Mouse (Mus musculus) right cerebral cortex, postnatal 25 days (tissue): ENCODE data around the gene Frem3.

ENCODE experiments used
- DNase-seq: peaks from one replicate; pipeline ENCODE4 v3.0.0; 2022

Frem3 gene

DNA sequence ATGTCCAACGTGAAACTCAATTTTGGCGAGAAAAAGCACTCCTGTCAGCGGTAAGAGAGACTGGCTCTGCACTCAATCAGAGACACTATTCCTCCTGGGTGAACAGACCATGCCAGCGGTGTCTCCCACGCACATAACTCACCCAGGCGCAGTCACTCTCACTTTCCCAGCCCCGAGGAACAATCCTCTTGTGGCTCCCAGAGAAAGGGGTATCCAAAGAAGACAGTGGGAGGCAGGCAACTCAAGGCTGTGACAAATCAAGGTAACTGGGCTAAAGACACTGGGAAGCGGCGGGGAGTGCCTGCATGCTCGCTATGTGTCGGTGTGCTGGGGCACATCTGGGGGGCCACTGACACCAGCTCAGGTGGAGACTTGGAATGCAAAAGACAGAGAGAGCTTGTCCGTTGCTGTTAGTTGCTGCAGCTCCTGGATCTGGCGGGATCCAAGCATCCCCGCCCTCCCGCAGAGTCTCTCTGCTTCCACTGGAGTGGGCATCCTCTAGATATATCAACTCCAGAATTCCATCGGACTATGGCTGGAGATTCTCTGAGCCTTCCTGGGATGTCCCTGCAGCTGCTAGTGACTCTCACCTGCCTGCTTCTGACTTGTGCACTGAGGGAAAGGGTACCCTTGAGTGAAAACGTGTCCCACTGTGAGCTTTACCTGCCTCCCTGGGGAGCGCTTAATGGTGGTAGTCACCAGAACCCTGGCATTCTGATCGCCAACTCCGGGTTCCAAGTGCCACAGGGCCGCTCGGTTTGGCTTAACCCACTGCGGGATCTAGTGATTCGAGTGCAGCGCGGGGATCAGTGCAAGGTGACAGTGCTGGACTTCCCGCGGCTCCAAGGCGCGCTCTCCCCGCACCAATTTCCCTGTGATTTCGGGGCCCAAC lies at the start of gene Frem3:
Gene Frem3 (plus strand): TSS at position 532 of the 892 bp plus-strand sequence.
- DNase-seq, result peak; percentile 10

DNA sequence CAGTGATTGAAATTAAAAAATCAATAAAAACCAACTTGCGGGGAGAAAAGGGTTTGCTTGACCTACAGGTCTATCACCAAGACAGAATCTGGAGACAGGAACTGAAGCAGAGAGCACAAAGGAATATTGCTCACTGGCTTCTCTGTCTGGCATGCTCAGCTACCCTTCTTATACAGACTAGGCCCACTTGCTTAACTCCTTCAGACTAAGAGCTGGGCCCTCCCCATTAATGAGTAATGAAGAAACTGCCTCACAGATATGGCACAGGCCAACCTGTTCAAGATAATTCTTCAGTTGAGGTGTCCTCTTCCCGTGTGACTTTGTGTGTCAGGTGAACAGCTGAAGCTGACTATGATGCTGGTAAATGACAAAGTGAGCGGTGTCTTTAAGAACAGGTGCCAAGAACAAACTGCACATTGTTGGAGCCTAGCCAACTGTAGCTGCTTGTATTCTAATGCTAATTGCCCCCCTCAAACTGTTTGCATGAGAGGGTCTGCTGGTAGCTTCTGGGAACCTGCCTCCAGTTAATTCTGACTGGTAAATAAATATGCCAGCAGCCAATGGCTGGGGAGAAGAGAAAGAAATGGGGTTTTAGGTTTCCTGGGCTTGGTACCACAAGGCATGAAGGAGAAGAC lies 46.6 kb upstream of the Frem3 start:
- no peak for DNase-seq

DNA sequence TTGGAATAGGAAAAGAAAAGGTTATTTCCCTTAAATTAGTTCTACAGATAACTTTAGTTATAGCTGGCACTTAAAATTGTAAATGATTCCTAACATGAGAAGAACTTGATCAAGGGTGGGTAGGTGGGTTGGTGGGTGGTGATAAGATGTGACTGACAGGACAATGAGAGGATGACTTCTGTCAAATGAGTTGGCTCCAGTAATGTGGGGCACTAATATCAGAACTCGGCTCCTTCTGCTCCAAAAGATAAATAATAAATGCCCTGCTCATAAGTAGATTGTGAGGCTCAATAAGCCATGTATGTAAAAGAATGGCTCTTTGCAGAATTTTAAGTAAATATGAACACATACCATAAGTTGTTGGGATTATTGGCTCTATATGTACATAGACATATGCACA lies 43.4 kb upstream of the Frem3 start:
- DNase-seq, result no peak

DNA sequence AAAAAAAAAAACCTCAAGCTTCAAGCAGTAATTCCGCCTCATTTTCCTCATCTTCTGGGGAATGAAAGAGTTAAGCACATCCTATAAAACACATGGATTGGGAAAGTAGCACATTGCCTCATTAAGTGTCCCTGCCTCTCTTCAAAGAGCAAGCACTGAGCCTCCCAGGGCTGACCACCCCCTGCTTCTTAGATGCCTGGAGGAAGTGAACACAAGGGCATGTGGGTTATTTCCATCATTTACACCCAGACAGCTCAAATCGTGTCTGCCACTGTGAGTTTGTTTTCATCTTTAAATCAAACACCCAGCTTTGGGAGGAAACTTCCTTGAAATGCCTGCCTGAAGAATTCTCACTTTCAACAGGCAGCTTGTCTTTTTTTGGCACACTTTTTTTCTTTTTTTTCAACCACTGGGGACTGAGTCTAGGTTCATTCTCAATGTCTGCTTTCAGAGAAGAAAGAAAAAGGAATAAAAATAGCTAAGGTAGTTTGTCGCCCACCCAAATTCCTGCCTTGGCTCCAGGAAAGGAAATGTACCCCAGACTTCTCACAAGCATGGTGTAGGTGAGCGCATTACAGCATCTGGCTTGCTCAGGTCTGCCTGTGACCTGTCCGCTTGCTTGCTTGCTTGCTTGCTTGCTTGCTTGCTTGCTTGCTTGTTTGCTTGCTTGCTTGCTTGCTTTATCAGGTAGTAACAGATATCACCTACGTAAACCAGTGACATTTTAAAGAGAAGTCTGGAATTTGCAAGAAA lies 42.5 kb upstream of the Frem3 start:
- DNase-seq, result no peak

DNA sequence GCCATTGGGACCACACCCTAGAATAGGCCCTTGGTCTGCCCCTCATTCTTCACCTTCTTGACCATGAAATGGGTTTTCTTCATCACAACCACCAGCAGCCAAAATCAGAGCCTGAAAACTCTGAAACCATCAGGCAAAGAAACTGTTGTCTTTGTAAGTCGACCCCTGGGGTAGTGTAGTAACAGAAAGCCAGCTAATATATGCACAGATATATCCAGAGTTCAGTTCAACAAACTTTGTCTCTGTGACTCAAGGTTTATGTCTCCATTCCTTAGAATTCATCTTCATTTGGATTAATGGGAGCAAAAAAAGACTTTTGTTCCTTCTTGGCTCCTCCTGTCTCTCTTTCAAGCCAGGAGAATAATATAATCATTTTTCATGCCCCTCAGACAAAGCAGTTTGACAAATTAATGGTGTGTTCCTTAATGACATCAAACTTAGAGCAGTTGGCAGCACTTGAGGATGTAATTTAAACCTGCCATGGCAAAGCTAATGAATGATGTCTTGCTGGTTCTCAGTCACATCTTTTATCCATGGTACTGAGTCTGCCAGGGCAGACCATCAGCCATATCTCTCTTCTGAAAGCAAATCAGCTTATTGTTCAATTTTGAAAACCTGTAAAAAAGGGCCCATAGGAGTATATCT lies 38.3 kb upstream of the Frem3 start:
- DNase-seq, result no peak

DNA sequence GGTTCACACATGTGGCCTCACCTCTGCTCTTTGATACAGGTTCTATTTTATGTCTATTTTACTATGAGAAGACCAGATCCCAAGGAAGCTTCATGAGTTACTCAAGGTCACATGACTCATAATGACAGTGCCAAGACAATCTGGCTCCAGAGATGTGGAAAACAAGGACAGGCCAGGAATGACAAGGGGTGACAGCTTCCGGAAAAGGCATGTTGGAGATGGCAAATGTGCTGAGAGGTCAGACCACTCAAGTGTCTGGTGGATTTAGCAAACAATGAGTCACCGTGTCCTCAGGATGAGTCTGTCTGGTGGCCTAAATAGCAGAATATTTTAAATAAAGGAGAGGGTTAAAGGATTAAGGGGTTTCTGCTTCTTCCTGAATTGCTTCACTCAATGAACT lies 33.8 kb upstream of the Frem3 start:
- no peak for DNase-seq

DNA sequence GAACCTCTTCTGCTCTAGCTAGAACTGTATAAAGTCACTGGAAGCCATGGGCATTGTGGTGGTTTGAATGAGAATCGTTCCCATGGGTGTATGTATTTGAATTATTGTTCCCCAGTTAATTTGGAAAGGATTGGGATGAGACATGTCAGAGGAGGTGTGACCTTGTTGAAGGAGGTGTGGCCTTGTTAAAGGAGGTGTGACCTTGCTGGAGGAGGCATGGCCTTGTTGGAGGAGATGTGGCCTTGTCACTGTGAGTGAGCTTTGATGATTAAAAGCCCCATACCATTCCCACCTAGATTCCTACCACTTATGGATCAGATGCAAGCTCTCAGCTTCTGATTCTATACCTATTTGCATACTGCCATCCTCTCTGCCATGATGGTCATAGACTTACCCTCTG lies 31.8 kb upstream of the Frem3 start:
- no peak for DNase-seq

DNA sequence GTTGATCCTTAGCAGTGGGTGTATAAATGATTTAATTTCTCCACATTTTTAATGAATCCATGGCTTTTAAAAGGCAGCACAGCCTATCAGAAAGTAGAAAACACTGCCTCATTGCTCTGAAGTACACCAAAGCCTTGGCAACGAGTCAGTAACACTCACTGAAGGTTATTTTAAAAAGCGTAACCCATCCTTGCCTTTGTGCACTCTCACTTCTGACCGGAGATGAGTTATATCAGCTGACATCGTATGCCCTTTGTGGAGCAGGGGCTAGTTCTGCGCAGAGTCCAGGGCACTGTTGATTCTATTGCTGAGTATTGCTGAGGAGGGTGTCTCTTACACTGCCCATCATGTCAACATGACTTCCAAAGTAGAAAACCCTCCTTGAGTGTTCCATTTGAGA lies 18.3 kb upstream of the Frem3 start:
- no peak for DNase-seq

DNA sequence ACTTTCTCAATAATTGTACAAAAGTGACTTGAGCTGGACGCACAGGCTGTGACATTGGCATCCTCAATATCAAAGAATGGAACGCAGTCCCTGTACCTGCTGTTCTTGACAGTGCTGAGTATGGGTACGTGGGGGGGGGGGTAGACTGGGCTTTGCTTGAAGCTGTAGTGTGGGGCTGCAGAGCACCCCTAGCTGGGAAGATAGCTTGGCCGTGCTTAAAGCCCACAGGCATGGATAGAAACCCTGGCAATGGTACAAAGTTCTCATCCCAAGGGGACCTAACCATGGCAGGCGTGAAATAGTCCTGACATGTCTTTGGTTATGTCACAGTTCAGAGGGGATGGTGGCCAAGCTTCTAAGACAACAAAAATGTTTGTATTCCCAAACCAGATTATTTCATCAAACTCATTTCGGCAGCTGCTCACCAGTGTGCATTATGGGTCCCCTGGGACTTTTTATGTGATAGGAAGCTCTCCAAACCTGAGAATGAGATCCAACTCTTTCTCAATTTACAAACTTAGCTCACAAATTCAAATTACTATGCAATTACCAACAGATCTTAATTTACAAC lies 10.2 kb upstream of the Frem3 start:
- DNase-seq, result no peak

DNA sequence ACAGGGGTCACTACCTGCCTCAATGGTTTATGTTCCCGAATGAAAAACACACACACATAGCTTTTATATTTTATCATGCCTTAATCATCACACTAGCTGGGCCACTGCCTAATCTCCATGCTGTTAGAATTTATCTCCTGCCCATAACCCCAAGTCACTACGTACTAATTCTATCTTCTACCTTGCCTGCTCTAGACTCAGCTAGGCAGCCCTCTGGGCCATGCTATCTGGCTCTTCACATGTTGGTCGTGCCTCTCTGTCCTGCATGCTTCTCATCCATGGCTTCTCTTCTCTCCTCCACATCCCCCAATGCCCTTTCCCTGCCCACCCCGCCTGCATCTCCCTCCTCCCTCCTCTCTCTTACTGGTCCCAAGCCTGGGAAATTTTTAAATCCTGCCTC lies 9.0 kb upstream of the Frem3 start:
- no peak for DNase-seq

DNA sequence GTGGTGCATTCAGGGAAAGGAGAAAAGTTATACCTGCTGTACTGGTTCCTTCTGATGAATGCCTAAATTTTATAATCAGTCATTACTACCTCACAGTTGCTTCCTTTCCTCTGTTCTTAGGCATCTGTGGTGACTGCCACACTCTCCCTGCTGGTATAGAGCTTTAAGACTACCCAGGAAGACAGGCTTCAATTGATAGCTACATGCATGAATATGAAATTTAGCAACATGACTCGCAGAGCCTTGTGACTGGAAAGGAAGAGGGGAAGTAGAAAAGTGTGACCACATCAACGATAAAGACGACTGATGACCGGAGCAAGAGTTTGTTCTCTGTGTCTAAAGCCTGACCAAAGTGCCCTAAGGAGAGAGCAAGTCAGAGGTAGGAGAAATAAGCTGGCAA lies 3.8 kb upstream of the Frem3 start:
- DNase-seq, result no peak

DNA sequence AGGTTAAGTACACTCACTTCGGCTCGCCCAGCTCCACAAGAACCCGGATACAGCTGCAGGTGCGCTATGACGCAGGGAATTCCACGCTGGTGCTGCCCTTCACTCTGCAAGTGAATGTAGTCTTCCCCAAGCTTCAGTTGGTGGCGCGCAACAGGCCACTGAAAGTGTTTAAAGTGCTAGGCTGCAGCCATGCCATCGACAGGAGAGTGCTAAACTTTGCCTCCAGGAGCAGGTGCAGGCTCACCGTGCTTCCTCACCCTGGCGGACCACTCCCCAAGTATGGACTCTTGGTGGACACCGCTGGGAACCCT lies 516 bp downstream of the Frem3 start:
- peak; percentile 6 for DNase-seq

DNA sequence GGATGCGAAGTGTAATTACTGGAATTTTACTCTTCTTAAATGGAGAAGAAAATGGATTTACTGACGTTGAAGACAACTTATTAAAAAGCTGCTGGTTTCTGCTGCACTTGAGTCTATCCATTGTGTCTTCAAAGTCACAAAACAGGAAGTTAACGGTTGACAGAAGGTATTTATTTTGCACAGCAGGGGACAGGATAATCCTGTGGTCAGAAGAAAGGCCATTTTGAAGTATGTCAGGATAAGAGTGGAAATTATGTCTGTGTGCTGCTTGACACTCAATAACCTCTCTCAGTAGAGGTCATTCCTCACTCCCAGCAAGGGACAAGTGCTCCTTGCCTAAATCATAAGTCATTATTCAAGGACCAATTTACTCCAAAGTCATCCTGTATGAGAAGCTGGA lies 8.9 kb downstream of the Frem3 start:
- DNase-seq, result no peak

DNA sequence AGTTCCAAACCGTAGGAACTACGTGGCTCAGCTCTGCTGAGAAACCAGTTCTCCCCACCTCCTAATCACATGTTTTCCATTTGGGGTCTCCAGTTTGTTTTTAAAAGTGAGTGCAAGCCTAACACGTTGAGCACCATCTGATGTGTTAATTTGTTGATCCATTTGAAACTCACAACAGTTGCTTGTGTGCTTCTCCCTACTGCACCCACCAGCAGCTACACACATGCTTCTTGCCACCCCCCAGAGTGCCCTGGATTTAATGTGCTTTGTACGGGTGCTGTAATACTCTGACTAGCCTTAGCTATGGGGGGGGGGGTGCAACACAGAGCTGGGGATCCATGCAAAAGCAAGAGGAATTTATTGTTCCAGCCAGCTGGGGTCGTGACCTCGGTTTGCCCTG lies 36.5 kb downstream of the Frem3 start:
- DNase-seq, result no peak

DNA sequence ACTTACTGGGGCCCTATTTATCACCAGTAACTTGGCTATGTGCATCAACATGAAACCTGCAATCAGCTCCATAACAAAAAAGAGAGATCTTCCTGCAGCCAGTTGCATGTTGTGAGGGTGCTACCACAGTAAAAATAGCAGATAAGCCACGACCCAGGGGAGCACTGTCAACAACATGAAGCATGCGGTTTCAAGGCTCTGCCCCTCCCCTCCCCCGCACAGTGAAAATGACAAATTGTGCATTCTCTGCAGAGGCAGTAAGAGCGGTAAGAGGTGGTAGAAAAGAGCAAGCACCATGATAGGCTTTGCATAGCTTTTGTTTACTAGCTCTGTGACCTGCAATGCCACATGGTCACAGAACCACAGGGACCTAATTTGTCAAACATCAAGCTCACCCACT lies 46.8 kb downstream of the Frem3 start:
- no peak for DNase-seq

DNA sequence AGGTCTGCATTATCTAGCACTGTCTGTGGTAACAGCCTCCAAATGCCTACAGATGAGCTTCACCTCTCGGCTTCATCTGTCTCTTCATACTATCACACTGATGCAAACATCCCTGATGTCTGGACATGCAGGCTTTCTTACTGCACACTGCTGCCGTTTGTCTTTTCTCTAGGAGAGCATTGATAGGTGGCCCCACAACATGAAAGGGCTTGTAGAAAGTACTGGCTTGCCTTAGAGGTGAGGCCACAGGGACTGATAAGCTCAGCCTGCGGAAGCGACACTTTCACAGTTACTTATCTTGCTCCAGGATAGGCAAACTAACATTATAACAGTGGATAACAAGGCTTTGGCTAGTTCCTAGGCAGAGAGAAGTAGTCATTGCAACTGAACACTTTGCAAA lies 50.2 kb downstream of the Frem3 start:
- DNase-seq, result no peak

DNA sequence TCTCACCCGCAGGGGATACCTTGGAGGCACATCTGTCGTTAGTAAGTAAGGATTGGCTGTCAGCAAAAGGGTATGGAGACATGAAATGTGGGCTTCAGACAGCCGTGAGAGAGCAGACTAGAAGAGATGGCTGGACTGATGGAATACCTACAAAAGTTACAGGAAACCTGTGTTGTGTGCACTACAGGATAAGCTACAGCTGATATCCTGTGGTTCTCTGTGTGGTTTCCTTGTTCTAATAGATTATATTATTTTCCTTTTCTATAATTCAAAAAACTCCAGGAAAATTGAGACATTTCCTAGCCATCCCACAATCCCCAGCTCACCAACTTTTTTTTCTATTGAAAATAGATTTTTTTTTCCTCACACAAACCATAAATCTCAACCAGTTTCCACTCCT lies 52.6 kb downstream of the Frem3 start:
- DNase-seq, result no peak

DNA sequence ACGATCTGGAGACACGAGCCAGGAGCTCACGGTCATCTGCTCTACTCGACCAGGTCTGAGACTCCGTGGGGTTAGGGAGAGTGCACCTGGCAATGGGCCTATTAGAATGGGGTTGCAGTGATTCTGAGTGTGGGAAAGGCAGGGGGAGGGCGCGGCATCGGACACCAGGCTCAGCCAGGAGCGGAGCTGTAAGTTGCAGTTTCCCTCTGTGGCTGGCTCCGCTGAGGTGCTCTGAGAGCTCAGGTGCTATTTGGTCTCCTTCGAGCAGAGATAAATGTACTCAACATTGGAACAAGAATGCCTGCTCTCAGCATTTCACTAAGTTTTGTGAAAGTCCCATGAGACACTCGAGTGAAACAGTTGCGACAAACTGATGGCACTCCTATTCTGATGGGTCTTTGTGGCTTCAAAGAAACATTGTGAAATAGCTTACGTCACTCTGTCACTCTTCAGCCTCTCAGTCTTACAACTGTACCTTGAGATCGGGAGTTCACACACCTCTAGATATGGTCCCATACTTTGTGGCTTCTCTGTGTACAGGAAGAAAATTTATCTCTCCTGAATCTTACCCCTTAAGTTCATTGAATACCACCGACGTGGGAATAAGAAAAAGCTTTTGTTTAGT lies 58.5 kb downstream of the Frem3 start:
- no peak for DNase-seq

DNA sequence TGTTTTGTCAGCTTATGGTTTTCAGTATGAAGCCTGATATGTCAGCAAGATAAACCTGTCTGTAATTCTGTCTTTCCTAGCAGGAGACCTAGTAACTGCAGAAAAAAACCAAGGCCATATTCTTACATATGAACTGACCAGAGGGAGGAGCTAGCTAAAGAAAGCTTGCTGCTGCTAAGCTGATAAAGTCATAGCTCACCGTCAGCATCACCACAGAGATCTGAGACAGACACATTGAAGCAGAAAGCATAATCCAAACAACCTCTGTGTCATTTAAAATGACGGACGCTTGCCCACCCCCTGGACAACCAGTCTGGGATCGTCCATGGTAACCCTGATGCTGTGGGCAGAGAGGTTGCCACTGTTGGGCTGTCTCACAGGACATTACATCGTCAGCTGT lies 71.7 kb downstream of the Frem3 start:
- DNase-seq, result no peak

DNA sequence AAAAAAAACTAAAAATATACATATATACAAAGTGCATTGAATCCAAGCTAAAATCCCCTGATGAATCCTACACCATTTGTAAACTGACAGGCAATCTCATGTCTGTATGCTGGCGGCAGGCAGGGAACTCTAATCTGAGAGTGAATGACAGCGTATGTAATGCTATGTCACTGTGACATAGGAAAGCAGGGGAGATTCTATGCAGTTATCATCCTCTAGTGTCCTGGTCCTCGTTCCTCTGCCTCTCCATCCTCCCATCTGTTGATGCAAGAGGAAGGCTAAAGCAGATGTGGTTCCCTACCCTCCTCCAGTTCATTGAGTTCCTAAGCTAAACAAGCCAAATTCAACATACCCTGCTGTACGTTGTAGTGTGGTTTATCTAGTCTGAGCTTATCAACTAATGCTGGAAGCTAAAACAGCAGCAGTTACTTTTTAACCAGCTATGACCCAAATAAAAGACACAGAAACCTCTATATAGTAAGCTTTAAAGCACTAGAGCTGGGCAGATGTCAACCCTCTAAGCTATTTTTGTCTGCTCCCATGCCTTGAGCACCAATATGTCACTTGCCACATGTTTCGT lies 73.0 kb downstream of the Frem3 start:
- DNase-seq, result no peak

DNA sequence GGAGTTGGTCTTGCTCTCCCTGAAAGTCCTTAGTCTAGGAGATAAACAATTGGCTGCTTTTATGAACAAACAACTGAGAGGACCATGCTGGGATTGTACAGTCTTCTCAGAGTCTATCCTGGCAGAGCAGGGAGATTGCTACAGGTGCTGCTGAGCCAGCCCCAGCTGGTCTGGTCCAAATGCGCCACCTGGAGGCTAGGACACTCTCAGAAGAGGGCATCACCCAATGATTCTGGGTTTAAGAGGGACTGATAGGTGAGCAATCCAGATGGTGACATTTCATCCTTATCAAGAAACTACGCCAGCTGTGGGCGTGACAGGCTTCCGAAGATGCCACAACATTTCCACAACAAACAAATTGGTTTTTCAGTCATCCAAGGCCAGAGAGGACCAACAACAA lies 77.3 kb downstream of the Frem3 start:
- DNase-seq, result peak; percentile 58

DNA sequence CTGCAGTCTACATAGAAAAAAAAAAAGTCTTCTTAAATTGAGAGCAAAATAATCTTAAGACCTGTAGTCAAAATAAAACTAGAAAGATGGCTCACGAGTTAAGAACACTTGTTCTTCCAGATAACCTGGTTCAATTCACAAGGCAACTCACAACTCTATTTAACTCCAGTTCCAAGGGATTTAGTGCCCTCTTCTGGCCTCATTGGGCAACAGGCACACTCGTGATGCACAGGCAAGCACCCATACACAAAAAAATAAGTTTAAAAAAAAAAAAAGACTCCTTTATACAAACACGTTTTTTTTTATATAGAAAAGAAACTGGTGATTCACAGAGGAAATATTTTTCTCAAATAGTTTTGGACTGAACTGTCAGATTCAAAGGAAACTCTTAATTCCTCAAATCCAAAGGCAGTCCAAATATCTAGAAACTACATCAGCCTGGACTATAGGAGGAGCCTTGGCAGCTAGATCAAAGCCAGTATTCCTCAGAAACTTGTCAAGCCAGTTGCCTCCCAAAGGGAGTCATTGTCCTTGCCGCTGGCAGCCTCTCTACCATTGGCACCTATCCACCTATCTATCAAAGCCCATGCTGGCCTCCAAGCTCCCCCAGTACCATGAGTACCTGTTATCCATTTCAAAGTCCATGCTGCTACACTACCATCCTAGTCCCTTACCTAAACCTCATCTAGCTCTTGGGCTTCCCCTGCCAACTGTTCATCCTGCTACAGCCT lies 100.0 kb downstream of the Frem3 start:
- DNase-seq, result no peak
